Mouse (Mus musculus): Measurements from ENCODE around the gene Cemip. TPM values are rescaled to one million over a fixed set of nuclear protein-coding genes. Genes with fewer than 3 reads are reported as not detected.

Gene Cemip
- 0.17 TPM for polyA plus RNA-seq (2017; shearing (Covaris generic))

DNA sequence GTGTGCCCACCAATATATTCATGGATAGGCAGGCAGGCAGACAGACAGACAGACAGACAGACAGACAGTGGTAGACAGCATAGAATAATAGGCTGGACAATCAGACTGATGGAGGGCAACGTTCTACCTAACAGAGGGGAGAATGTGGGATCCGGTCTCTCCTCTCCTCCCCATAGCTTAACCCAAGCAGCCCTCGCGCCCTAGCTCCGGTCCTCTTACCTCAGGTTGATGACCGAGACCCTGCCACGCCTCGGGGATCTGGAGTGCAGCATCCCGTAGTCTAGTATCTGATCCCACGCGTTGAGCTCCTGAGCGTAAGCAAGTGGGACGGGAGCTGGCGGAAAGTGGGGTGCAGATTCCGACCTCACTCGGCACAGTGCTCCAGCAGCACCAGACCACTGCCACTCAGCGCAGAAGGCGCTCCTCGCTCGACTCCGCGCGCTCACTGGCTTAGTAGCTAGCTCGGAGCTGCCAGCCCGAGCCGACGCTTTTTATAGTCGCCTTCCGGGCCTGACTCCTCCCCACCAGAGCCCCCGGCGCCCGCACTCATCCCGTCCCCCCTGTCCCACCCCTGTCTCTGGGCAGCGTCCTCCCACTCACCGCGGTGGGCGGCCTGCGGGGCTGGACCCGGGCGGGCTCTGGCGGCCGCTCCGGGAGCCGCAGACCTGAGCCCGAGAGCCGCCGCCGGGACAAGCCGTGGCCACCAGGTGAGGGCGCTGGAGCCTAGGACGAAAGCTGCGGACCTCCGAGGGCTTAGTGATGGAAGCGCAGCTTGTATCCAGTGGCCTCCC, at the start of gene Cemip:
Cemip (minus strand) TSS at position 464 of the 791 bp plus-strand sequence.

GRCm38 (mm10) chr7:83884021-83884658, 202.2 kb downstream of the Cemip start, which contains the start of the genes Tlnrd1 and Mesd:
Gene Tlnrd1 (minus strand): TSS chr7:83884305.
Gene Mesd (plus strand): TSS chr7:83884466.

Other genes starting within 250 kb of the Cemip start
- gene Tlnrd1, start 202.2 kb downstream of the Cemip start, polyA plus RNA-seq (2017; shearing (Covaris generic)) = 0.32 TPM
- 64.2 TPM for gene Mesd, start 202.0 kb downstream of the Cemip start, polyA plus RNA-seq (2017; shearing (Covaris generic))
- gene Abhd17c, start 65.4 kb upstream of the Cemip start, polyA plus RNA-seq (2017; shearing (Covaris generic)) = 2.4 TPM

All from inflammation-experienced regulatory T-cells, adult 16 weeks (primary cell).